Mouse (Mus musculus) lung, postnatal 14 days (tissue): ENCODE measurements around the gene Ddah1.
A peak's percentile ranks its signal among the peaks of the same experiment; 100 is the strongest.

Experiments used
- DNase-seq: peaks from one replicate; pipeline ENCODE4 v3.0.0; 2021

The Ddah1 gene

DNA sequence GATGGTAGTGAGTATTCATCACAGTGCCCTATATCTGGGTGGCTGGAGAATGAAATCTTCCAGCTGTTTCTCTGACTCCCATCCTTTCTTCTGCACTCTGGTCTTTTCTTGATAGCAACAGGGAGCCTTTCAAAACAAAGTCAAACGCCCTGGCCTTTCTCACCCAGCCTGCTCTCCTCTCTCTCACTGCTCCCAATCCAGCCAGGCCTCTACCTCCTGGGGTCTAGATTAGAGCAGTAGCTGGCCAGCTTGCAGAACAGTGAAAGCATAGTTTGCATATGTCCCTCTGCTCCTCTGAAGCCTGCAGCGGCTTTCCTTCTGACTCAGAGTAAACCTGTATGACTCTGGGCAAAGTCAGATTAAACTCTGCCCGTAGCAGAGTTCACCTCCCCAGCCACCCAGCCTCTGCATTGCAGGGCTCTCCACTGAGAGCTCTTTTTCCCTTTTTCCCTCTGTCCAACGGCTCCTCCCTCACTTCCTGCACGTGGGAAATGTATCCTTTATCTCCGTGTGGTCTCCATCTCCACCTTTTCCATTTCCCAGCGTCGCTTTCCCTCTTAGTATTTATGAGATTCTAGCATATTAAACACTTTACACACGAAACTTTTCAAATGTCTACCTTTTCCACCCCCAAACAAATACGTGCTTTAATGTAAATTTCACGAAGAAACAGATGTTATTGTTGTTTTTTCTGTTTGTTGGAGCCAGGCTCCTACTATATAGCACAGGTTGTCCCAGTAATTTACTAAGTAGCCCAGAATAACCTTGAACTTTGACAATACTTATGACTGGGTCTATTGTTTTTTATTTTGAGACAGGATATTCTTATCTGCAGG lies 163.8 kb downstream of the Ddah1 start, which contains the start of gene Bcl10:
Gene Bcl10 (plus strand): TSS at position 786 of the 836 bp plus-strand sequence.
- DNase-seq, result no peak

DNA sequence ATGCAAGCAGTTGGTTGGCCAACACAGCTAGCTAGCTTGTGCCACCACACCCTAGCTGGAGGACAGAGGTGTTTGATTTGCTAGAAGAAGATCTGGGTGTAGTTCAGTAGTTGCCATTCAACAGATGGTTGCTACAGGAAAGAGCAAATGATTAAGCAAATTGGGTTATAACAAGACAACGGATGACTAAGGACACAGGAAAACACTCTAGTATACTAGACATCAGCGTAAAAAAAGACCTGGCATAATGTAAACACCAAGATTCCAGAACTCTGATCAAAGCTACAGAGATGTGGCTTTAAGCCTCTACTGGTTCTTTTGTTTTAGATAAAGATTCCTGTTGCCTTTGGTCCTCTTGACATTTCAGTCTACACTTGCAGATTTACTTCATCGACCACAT lies 164.5 kb downstream of the Ddah1 start:
- no peak for DNase-seq

DNA sequence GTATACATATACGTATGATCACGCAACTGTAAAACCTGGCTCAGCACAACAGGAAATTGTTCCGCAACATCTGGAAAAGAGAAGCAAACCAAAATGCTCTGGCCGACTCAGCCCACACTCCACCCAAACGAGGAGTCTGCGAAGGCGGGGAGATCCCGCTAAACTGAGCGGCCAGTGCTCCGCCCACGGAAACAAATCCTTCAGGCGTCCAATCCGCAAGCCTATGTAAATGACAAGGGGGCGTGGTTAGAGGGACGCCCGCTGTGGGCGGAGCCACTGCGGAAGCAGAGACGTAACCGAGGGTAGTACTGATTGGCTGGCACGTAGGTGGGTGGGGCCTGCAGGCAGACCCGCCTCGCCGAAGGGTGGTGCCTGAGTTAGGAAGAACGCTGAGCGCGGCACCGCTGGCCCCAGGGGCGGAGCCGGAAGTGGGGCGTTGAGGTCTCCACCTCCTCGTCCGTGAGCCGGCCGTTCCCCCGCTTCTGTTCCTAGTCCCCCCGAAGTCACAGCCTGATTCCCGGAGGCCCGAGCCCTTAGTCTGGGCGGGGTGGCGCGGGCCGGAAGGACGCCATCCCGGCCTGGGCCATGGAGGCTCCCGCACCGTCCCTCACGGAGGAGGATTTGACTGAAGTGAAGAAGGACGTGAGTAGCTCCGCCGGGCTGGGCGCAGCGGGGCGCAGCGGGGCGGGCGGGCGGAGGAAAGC lies 165.6 kb downstream of the Ddah1 start:
- peak; percentile 99 for DNase-seq

GRCm38 (mm10) chr3:145924649-145925337 lies 166.3 kb downstream of the Ddah1 start:
- DNase-seq, result peak; percentile 51

DNA sequence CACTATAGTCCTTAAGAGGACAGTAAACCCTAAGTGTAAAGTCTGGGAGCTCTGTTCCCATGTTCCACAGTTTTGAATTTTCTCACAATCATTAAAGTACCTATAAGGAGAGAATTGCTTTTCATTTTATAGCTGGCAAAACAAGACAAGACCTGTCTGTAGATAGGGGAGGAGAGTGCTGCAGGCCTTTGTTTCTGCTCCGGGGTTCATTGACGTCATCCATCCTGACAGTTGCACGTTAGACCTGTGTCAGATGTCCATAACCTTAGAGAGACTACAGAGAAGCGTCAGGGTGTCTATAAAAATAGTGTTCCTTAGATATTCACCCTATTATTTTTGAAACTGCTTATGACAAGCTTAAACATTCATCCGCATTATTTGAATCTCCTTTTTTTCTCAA lies 167.0 kb downstream of the Ddah1 start:
- no peak for DNase-seq

DNA sequence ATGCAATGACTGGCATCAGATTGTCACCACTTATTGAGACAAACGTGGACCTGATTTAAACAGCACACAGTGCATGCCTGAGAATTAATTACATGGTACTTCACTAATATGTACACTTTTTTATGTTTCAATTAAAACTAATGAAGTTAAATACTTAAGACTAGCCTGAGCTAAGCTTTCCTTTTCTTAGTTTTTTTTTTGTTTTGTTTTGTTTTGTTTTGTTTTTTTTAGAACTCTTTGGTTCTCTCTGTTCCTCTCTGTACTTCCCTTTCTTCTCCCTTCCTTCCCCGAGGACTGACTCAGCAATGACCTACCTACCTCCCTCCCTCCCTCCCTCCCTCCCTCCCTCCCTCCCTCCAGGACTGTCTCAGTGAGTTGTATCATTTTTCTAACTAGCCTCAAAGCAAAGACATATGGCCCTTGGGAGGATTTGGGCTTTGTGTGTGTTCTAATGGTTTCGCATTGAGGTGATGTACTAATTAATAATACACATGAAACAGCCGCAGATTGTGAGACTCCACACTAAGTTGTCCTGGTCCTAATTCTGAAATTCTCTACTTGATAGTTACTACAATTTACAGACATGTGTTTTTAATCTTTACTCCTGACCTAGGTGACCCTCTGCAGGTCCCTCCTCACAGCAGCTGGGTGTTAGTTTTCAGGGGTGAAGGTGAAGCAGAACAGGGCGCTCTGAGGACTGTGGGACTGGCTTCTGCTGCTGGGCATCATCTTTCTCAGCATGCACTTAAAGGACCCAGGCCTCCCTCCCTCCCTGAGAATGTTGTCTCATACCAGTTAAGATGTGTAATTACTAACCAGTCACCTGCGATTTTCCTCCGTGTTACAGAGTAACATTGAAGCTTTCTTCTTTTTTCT lies 171.3 kb downstream of the Ddah1 start:
- no peak for DNase-seq

GRCm38 (mm10) chr3:145933845-145934244 lies 175.4 kb downstream of the Ddah1 start:
- no peak for DNase-seq

GRCm38 (mm10) chr3:145937505-145938404 lies 179.3 kb downstream of the Ddah1 start, which contains the start of gene 2410004B18Rik:
Gene 2410004B18Rik (plus strand): TSS chr3:145938014.
- DNase-seq, result peak; percentile 93

GRCm38 (mm10) chr3:145938405-145939349 lies 180.2 kb downstream of the Ddah1 start:
- no peak for DNase-seq

DNA sequence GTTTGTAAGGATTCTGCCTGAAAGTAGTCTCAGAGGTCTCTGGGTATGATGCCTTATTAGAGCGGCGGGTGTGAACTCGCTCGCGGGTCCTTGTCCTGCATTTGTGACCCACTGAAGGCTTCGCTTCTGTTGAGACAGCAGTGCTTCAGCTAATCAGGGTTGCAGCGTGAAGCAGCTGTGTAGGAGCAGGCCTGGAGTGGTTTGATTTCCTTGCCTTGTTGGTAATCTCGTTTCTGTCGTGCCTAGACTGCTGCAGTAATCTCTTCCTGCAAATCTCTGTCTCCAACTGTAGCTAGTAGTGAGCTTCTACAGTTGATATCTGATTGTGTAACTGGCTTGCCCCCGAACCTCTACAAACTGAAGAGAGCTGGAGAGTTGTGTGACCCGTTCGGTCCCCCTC lies 180.9 kb downstream of the Ddah1 start:
- DNase-seq, result no peak

- no peak for DNase-seq
These were observed 181.5 kb downstream of the Ddah1 start for GRCm38 (mm10) chr3:145939971-145940370.

DNA sequence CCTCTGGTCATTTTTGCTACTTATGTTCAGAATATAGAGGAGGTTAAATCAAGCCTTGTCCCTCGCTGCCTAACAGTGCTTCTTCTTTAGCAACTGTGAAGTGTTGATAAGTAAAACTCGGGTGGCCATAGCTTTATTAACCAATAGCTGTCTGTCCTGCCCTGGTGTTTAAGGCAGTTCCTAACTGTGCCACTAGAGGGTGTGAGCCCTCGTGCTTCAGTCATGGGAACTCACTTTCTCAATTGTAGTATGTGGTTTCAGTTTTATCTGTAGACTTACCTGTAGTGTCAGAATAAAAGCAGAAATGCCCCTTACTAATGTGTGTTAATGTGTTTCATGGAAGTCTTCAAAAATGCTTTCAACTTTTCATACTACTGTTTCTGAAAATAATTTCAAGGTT lies 183.5 kb downstream of the Ddah1 start:
- DNase-seq, result peak; percentile 79
